Mouse (Mus musculus) CH12.LX (cell line): ENCODE data around the gene Dzip1l. TPM values are rescaled to one million over a fixed set of nuclear protein-coding genes. Genes with fewer than 3 reads are reported as not detected.

Source experiments
- DNase-seq: peaks from one replicate; pipeline ENCODE4 v3.0.0-alpha.2; 2013; ENCODE audit errors: extremely low read depth
- H3K27ac ChIP-seq: 2 replicates; pipeline ENCODE4 v1.5.1; 2012; ENCODE audit warnings: low read depth, mild to moderate bottlenecking, control low read depth, moderate library complexity; ENCODE audit not compliant: insufficient read depth
- H3K27me3 ChIP-seq: replicated peaks from 2 replicates; pipeline ENCODE3; 2012; ENCODE audit warnings: inconsistent platforms
- H3K36me3 ChIP-seq, 2 experiments: replicated peaks in 1 of 2; 2 replicates each; pipeline versions ENCODE3 to v1.6.1; 2012; ENCODE audit warnings: inconsistent platforms in 1 of 2, low read length in 1 of 2, mild to moderate bottlenecking in 1 of 2, mixed read lengths in 1 of 2, moderate library complexity in 1 of 2; ENCODE audit not compliant: control insufficient read depth in 1 of 2, insufficient read depth in 1 of 2
- H3K4me1 ChIP-seq, 2 experiments: 2 replicates each; pipeline ENCODE4 v1.6.1; 2012; ENCODE audit warnings: inconsistent platforms in 1 of 2, moderate library complexity in 1 of 2; ENCODE audit not compliant: insufficient read depth in 2 of 2, control insufficient read depth in 1 of 2
- H3K4me2 ChIP-seq: 2 replicates; pipeline ENCODE4 v1.6.1; 2012; ENCODE audit warnings: low read depth, mild to moderate bottlenecking, control low read depth; ENCODE audit not compliant: poor library complexity, insufficient read depth, severe bottlenecking
- H3K4me3 ChIP-seq, 3 experiments: fragments of 150-350 bp in 1 of 3; sonication (generic) in 1 of 3; replicated peaks in 1 of 3; 2 replicates each; pipeline versions ENCODE3 to v1.5.1; 2011 to 2012; ENCODE audit warnings: low read depth in 2 of 3, low read length in 2 of 3, mild to moderate bottlenecking in 2 of 3, moderate library complexity in 2 of 3, control low read depth in 1 of 3, improper control_type of control experiment in 1 of 3, inconsistent platforms in 1 of 3, mixed read lengths in 1 of 3; ENCODE audit not compliant: poor library complexity in 1 of 3
- H3K79me2 ChIP-seq: replicated peaks from 2 replicates; pipeline ENCODE4 v1.6.1; 2012; ENCODE audit warnings: mild to moderate bottlenecking, moderate library complexity; ENCODE audit not compliant: control insufficient read depth, poor library complexity, insufficient read depth, severe bottlenecking; ENCODE audit errors: extremely low read depth
- H3K9ac ChIP-seq: 2 replicates; pipeline ENCODE4 v1.6.1; 2012; ENCODE audit warnings: low read depth, mild to moderate bottlenecking, control low read depth, moderate library complexity; ENCODE audit not compliant: insufficient read depth
- H3K9me3 ChIP-seq: replicated peaks from 2 replicates; pipeline ENCODE3; 2012; ENCODE audit warnings: low read length, inconsistent platforms, mixed read lengths
- BHLHE40 ChIP-seq: IDR thresholded peaks from 2 replicates; pipeline ENCODE4 v1.6.1; 2011; ENCODE audit warnings: mild to moderate bottlenecking, low read depth, low read length, improper control_type of control experiment
- CTCF ChIP-seq, 2 experiments: IDR thresholded peaks in 1 of 2; conservative IDR thresholded peaks in 1 of 2; 2 replicates each; pipeline ENCODE4 v1.5.1; 2011 to 2012; ENCODE audit warnings: low read depth in 2 of 2, low read length in 2 of 2, improper control_type of control experiment in 1 of 2, inconsistent platforms in 1 of 2, mild to moderate bottlenecking in 1 of 2, moderate library complexity in 1 of 2
- E2F4 ChIP-seq: IDR thresholded peaks from 2 replicates; pipeline ENCODE4 v1.6.1; 2011; ENCODE audit warnings: low read depth, low read length, improper control_type of control experiment; ENCODE audit not compliant: insufficient replicate concordance
- ELF1 ChIP-seq: IDR thresholded peaks from 2 replicates; pipeline ENCODE4 v1.6.1; 2014; ENCODE audit warnings: low read depth, mild to moderate bottlenecking, inconsistent platforms, low read length, improper control_type of control experiment
- EP300 ChIP-seq: IDR thresholded peaks from 2 replicates; pipeline ENCODE4 v1.6.1; 2011; ENCODE audit warnings: low read length, improper control_type of control experiment
- GABPA ChIP-seq: IDR thresholded peaks from 2 replicates; pipeline ENCODE4 v1.6.1; 2012; ENCODE audit warnings: low read depth, low read length, improper control_type of control experiment, inconsistent platforms; ENCODE audit not compliant: insufficient replicate concordance
- IRF4 ChIP-seq: IDR thresholded peaks from 2 replicates; pipeline ENCODE4 v1.6.1; 2014; ENCODE audit warnings: low read depth, mild to moderate bottlenecking, inconsistent platforms, low read length, improper control_type of control experiment
- JUN ChIP-seq: IDR thresholded peaks from 2 replicates; pipeline ENCODE4 v1.6.1; 2011; ENCODE audit warnings: low read depth, mild to moderate bottlenecking, low read length, improper control_type of control experiment, moderate library complexity; ENCODE audit not compliant: insufficient read depth
- KAT2A ChIP-seq: IDR thresholded peaks from 2 replicates; pipeline ENCODE4 v1.6.1; 2012; ENCODE audit warnings: low read length, improper control_type of control experiment, inconsistent platforms; ENCODE audit not compliant: insufficient replicate concordance
- MAFK ChIP-seq: IDR thresholded peaks from 2 replicates; pipeline ENCODE4 v1.6.1; 2011; ENCODE audit warnings: low read length, improper control_type of control experiment; ENCODE audit not compliant: insufficient replicate concordance
- MAZ ChIP-seq: IDR thresholded peaks from 2 replicates; pipeline ENCODE4 v1.6.1; 2012; ENCODE audit warnings: low read depth, mild to moderate bottlenecking, inconsistent platforms, low read length, improper control_type of control experiment, moderate library complexity
- MEF2A ChIP-seq: IDR thresholded peaks from 2 replicates; pipeline ENCODE4 v1.6.1; 2014; ENCODE audit warnings: low read depth, mild to moderate bottlenecking, inconsistent platforms, low read length, improper control_type of control experiment, borderline replicate concordance
- MXI1 ChIP-seq: IDR thresholded peaks from 2 replicates; pipeline ENCODE4 v1.6.1; 2011; ENCODE audit warnings: mild to moderate bottlenecking, low read depth, low read length, improper control_type of control experiment
- NELFE ChIP-seq: IDR thresholded peaks from 2 replicates; pipeline ENCODE4 v1.6.1; 2011; ENCODE audit warnings: low read depth, low read length, improper control_type of control experiment
- NRF1 ChIP-seq: IDR thresholded peaks from 2 replicates; pipeline ENCODE4 v1.6.1; 2014; ENCODE audit warnings: low read depth, mild to moderate bottlenecking, inconsistent platforms, low read length, improper control_type of control experiment, moderate library complexity
- PAX5 ChIP-seq: IDR thresholded peaks from 2 replicates; pipeline ENCODE4 v1.6.1; 2012; ENCODE audit warnings: low read length, inconsistent platforms, mixed read lengths
- POLR2A ChIP-seq: IDR thresholded peaks from 2 replicates; pipeline ENCODE4 v1.6.1; 2011; ENCODE audit warnings: low read depth, mild to moderate bottlenecking, improper control_type of control experiment, low read length
- RAD21 ChIP-seq: IDR thresholded peaks from 2 replicates; pipeline ENCODE4 v1.6.1; 2011; ENCODE audit warnings: low read depth, mild to moderate bottlenecking, low read length, improper control_type of control experiment, moderate library complexity
- RCOR1 ChIP-seq: conservative IDR thresholded peaks from 2 replicates; pipeline ENCODE4 v1.6.1; 2012; ENCODE audit warnings: low read depth, mild to moderate bottlenecking, inconsistent platforms, low read length, improper control_type of control experiment
- SIN3A ChIP-seq: IDR thresholded peaks from 2 replicates; pipeline ENCODE4 v1.6.1; 2012; ENCODE audit warnings: low read length, improper control_type of control experiment, inconsistent platforms
- SMC3 ChIP-seq: IDR thresholded peaks from 2 replicates; pipeline ENCODE4 v1.6.1; 2011; ENCODE audit warnings: low read depth, low read length, improper control_type of control experiment
- TBP ChIP-seq: conservative IDR thresholded peaks from 2 replicates; pipeline ENCODE4 v1.6.1; 2011; ENCODE audit warnings: low read depth, low read length, improper control_type of control experiment
- TCF12 ChIP-seq: IDR thresholded peaks from 2 replicates; pipeline ENCODE4 v1.6.1; 2014; ENCODE audit warnings: low read depth, mild to moderate bottlenecking, inconsistent platforms, low read length, improper control_type of control experiment
- USF1 ChIP-seq: IDR thresholded peaks from 2 replicates; pipeline ENCODE4 v1.6.1; 2014; ENCODE audit warnings: low read depth, mild to moderate bottlenecking, inconsistent platforms, low read length, improper control_type of control experiment
- USF2 ChIP-seq: conservative IDR thresholded peaks from 2 replicates; pipeline ENCODE4 v1.6.1; 2011; ENCODE audit warnings: low read depth, low read length, improper control_type of control experiment
- ZC3H11A ChIP-seq: IDR thresholded peaks from 2 replicates; pipeline ENCODE4 v1.6.1; 2012; ENCODE audit warnings: low read depth, mild to moderate bottlenecking, inconsistent platforms, low read length, improper control_type of control experiment
- ZMIZ1 ChIP-seq: IDR thresholded peaks from 2 replicates; pipeline ENCODE4 v1.6.1; 2012; ENCODE audit warnings: low read depth, mild to moderate bottlenecking, inconsistent platforms, low read length, improper control_type of control experiment
- dilution Hi-C: fragments of 300-500 bp; cut with MboI; formaldehyde crosslinking; loops from 2 replicates; pipeline ENCODE4 v1.14.3; 2020; ENCODE audit warnings: low sequenced_read_pairs; ENCODE audit not compliant: extremely low pct_unique_long_range_greater_than_20kb, extremely low pct_ligation_motif_present
- in situ Hi-C: fragments of 300-500 bp; cut with MboI; formaldehyde crosslinking; loops from 3 replicates; pipeline ENCODE4 v1.14.3; 2019; ENCODE audit warnings: low sequenced_read_pairs, low pct_ligation_motif_present, low pct_unique_long_range_greater_than_20kb, mixed read lengths
- polyA plus RNA-seq: library from polyadenylated mRNA; unstranded; fragments of >175 nt; gene quantifications from 2 replicates; pipeline ENCODE4 v1.2.1, GENCODE M21; 2012; ENCODE audit warnings: low read depth; ENCODE audit not compliant: insufficient read length
- total RNA-seq, 2 experiments: library from RNA; depleted of rRNA; stranded (reverse); fragments of 300-350 nt in 1 of 2; fragments of >200 nt in 1 of 2; gene quantifications; 2 replicates each; pipeline ENCODE4 v1.2.3; 2012 to 2014

The Dzip1l gene
- total and polyA plus RNA-seq, 3 experiments: not detected

DNA sequence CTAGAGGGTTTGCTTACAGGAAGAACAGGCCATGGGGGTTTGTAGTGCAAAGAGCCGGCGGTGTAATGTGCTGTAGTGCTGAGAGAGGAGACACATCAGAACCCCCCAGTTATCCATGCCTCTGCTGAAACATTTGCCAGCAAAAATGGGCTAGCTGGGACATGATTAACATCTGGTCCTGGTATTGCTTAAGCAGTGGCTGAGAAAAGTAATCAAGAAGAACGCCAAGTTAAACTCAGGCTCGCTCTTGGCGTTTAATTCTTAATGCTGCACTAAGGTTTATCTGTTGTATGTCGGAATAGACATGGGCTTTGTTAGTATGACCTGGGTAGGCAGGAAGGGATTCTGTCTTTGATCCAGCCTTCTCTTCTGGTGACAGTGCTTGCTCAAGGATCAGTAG lies 16.8 kb downstream of the Dzip1l start:
- no peaks in the 10 kb centered on the region for H3K4me1 ChIP-seq
- H3K9me3 ChIP-seq: no peaks in the 10 kb centered on the region
- no peak for TF ChIP-seq ZMIZ1
- no peak for TF ChIP-seq BHLHE40
- TF ChIP-seq TBP: no peak
- TF ChIP-seq SIN3A: no peak
- TF ChIP-seq USF2: no peak
- TF ChIP-seq MAFK: no peak
- TF ChIP-seq ELF1: no peak
- TF ChIP-seq E2F4: no peak
- TF ChIP-seq NRF1: no peak
- TF ChIP-seq KAT2A: no peak
- TF ChIP-seq SMC3: no peak
- no peak for TF ChIP-seq TCF12
- TF ChIP-seq ZC3H11A: no peak
- no peak for TF ChIP-seq IRF4
- no peak for TF ChIP-seq RAD21
- no peak for TF ChIP-seq JUN
- no peak for TF ChIP-seq NELFE
- H3K9ac ChIP-seq: no peak overlapping the region
- peaks cover 6% of the 10 kb centered on the region for H3K27me3 ChIP-seq
- no peaks in the 10 kb centered on the region for H3K79me2 ChIP-seq
- H3K27ac ChIP-seq: no peak overlapping the region
- no peak overlapping the region for H3K4me3 ChIP-seq
- H3K4me2 ChIP-seq: no peak overlapping the region
- dilution Hi-C loops: no loop called here
- in situ Hi-C loops: no loop called here
- no peak for DNase-seq
- H3K36me3 ChIP-seq: no peaks in the 10 kb centered on the region

DNA sequence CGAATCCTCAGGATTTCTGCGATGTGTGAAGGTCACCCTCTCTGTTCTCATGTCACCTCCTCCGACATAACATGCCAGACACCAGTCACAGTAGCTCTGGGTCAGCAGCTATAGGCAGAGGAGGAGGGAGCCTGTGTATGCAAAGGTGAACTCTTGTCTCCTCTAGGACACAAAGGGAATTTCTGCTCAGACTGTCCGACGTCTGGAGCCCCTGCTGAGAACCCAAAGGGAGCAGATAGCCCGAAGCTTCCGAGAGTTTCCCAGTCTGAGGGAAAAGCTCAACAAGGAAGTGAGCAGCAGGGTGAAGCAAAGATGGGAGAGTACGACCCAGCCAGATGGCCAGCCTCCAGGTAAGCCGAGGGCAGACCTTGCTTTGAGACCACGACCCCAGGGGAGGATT lies 31.5 kb downstream of the Dzip1l start:
- Histone ChIP-seq H3K4me1 (peaks cover 0 to 5% of the 10 kb centered on the region in 2 experiments; a peak in 1 of 4 replicates), H3K9me3 (no peaks in the 10 kb centered on the region), H3K9ac (no peak overlapping the region), H3K79me2 (no peaks in the 10 kb centered on the region), H3K27me3 (peaks cover 30% of the 10 kb centered on the region), H3K36me3 (no peaks in the 10 kb centered on the region), H3K4me2 (no peak overlapping the region), H3K27ac (no peak overlapping the region), H3K4me3 (no peak overlapping the region)
- TF ChIP-seq EP300: no peak
- TF ChIP-seq MAZ: no peak
- no peak for TF ChIP-seq PAX5
- TF ChIP-seq NELFE: no peak
- TF ChIP-seq POLR2A: no peak
- TF ChIP-seq SMC3: no peak
- no peak for TF ChIP-seq RCOR1
- TF ChIP-seq GABPA: no peak
- TF ChIP-seq MXI1: no peak
- no peak for TF ChIP-seq USF2
- no peak for TF ChIP-seq CTCF (conservative IDR thresholded peaks at IDR 0.05 in 1 of 2, IDR thresholded peaks at IDR 0.05 in 1 of 2; ENCODE audit: low read depth in 2 of 2, low read length in 2 of 2)
- TF ChIP-seq USF1: no peak
- no peak for TF ChIP-seq MEF2A
- no peak for DNase-seq
- dilution Hi-C loops: no loop called here
- in situ Hi-C loops: loop anchor here (10.0 kb wide), 1 partner anchor 206 kb away; the partner anchor contains the start of gene Nme9
